Mouse (Mus musculus): ENCODE data around the gene Slc15a1. TPM values are rescaled to one million over a fixed set of nuclear protein-coding genes. Genes with fewer than 3 reads are reported as not detected.

Slc15a1 gene
- polyA plus RNA-seq, 2 experiments, result not detected

DNA sequence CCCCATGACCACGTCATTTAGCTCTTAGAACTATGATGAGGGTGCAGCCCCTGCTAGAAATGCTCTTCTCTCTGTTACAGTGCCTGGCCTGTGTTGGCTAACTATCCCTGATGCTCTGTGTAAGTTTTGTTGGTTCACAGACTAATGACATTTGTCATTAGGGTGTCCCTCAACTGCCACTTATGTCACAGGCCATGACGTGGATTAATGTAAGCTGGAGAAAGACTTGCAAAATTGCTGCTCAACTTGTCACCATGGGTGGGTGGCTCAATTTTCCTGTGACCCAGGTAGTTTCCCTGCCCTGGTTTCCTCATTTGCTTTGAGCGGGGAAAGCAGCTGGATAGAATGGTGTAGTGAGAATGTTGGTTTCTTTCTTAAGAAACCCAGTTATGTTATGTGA, 22.8 kb upstream of the Slc15a1 start:
- 48% methylated on average over 3 of the region's 3 CpGs for WGBS (ENCODE audit: insufficient replicate concordance)
- H3K27me3 ChIP-seq (ENCODE audit: control insufficient read depth, insufficient read depth, low read length), result no peaks in the 10 kb centered on the region
- H3K4me2 ChIP-seq (ENCODE audit: low read depth), result no peak overlapping the region
- no peaks in the 10 kb centered on the region for H3K4me1 ChIP-seq (replicated peaks; ENCODE audit: control insufficient read depth in 2 of 2, insufficient read depth in 2 of 2, low read length in 1 of 2)
- TF ChIP-seq CTCF (IDR thresholded peaks at IDR 0.05; ENCODE audit: low read depth) (no peak), EP300 (IDR thresholded peaks at IDR 0.05; ENCODE audit: low read depth) (no peak)
- H3K4me3 ChIP-seq (ENCODE audit: insufficient read depth in 1 of 2, low read depth in 2 of 2, low read length in 2 of 2), result no peak overlapping the region
- DNase-seq (ENCODE audit: low read depth in 3 of 3, low spot score in 3 of 3) (no peak), ATAC-seq (ENCODE audit: insufficient read depth) (no peak)
- H3K36me3 ChIP-seq (replicated peaks; ENCODE audit: control insufficient read depth, insufficient read depth, low read depth), result no peaks in the 10 kb centered on the region
- H3K9me3 ChIP-seq (ENCODE audit: control insufficient read depth, low read length), result no peaks in the 10 kb centered on the region
- H3K9ac ChIP-seq (replicated peaks), result no peak overlapping the region
- no peak overlapping the region for H3K27ac ChIP-seq

DNA sequence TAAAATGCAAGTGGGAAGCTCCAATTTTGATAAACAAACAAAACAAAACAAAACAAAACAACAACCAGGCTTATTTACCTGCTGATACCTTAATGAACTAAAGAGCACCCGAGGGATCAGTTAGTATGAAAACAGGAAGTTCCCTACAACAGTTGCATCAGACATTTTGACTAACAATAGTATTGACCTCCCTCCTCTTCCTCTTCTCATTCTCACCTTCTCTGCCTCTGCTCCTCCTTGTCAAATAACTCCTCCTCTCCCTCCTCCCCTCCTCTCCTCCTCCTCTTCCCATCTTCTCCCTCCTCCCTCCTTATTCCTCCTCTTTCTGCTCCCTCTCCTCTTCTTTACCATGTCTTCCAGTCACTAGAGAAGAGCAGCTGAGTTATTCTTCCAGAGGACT, 22.1 kb upstream of the Slc15a1 start:
- no peak for ATAC-seq (ENCODE audit: insufficient read depth)

DNA sequence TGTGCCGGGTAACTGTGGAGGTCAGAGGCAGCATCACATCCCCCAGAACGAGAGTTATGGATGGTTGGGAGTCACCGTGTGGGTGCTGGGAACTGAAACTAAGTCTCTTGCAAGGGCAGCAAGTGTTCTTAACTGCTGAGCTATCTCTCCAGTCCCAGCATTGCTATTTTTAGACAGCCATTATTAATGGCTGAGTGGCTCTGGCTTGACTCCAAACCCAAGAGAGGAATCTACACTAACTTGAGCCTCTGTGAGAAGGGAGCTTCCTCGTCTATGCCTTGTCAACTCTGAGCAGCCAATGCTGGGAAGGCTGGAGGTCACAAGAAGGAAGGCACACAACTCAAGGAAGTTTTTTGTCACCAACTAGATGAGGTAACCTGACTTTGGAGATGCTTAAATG, 16.7 kb upstream of the Slc15a1 start:
- TF ChIP-seq CTCF (IDR thresholded peaks at IDR 0.05; ENCODE audit: low read depth) (no peak), EP300 (IDR thresholded peaks at IDR 0.05; ENCODE audit: low read depth) (no peak)
- Histone ChIP-seq H3K4me3 (ENCODE audit: insufficient read depth in 1 of 2, low read depth in 2 of 2, low read length in 2 of 2) (no peak overlapping the region), H3K36me3 (replicated peaks; ENCODE audit: control insufficient read depth, insufficient read depth, low read depth) (no peaks in the 10 kb centered on the region), H3K4me1 (replicated peaks; ENCODE audit: control insufficient read depth in 2 of 2, insufficient read depth in 2 of 2, low read length in 1 of 2) (no peaks in the 10 kb centered on the region), H3K9ac (replicated peaks) (no peak overlapping the region), H3K27ac (no peak overlapping the region), H3K4me2 (ENCODE audit: low read depth) (no peak overlapping the region), H3K9me3 (ENCODE audit: control insufficient read depth, low read length) (no peaks in the 10 kb centered on the region), H3K27me3 (ENCODE audit: control insufficient read depth, insufficient read depth, low read length) (no peaks in the 10 kb centered on the region)
- 57% methylated on average over 4 of the region's 4 CpGs for WGBS (ENCODE audit: insufficient replicate concordance)
- DNase-seq (ENCODE audit: low read depth in 3 of 3, low spot score in 3 of 3) (no peak), ATAC-seq (ENCODE audit: insufficient read depth) (no peak)

More for the DNA sequence above, 22.1 kb upstream of the Slc15a1 start:
- Histone ChIP-seq H3K9me3 (ENCODE audit: control insufficient read depth, low read length) (no peaks in the 10 kb centered on the region), H3K4me3 (ENCODE audit: insufficient read depth in 1 of 2, low read depth in 2 of 2, low read length in 2 of 2) (no peak overlapping the region), H3K36me3 (replicated peaks; ENCODE audit: control insufficient read depth, insufficient read depth, low read depth) (no peaks in the 10 kb centered on the region), H3K4me1 (replicated peaks; ENCODE audit: control insufficient read depth in 2 of 2, insufficient read depth in 2 of 2, low read length in 1 of 2) (no peaks in the 10 kb centered on the region), H3K9ac (replicated peaks) (no peak overlapping the region), H3K27ac (no peak overlapping the region), H3K4me2 (ENCODE audit: low read depth) (no peak overlapping the region), H3K27me3 (ENCODE audit: control insufficient read depth, insufficient read depth, low read length) (no peaks in the 10 kb centered on the region)
- no peak for DNase-seq (ENCODE audit: low read depth in 3 of 3, low spot score in 3 of 3)
- TF ChIP-seq EP300 (IDR thresholded peaks at IDR 0.05; ENCODE audit: low read depth) (no peak), CTCF (IDR thresholded peaks at IDR 0.05; ENCODE audit: low read depth) (no peak)
- 17% methylated on average over 1 of the region's 1 CpGs for WGBS (ENCODE audit: insufficient replicate concordance)

DNA sequence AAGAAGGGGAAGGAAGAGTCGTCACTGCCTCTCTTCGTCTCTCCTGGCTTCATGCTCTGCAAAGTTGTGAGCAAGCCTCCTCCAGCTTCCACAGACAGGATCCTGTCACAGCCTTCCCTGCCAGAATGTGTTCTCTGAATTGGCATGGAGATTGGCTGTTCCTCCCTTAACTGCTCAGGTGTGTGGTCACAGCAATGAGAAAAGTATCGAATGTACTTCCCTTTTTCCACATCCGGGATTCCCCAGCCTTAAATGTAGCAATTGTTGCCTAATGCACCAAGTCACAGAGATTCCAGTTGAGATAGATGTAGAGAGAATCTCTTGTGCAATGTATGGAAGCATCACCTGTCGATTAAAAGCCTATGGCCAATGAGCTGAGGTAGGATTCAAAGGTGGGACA, 11.8 kb upstream of the Slc15a1 start:
- H3K4me3 ChIP-seq (ENCODE audit: insufficient read depth in 1 of 2, low read depth in 2 of 2, low read length in 2 of 2), result no peak overlapping the region
- H3K9ac ChIP-seq (replicated peaks), result no peak overlapping the region
- ATAC-seq (ENCODE audit: insufficient read depth), result no peak
- no peak for TF ChIP-seq EP300 (IDR thresholded peaks at IDR 0.05; ENCODE audit: low read depth)
- no peak for TF ChIP-seq CTCF (IDR thresholded peaks at IDR 0.05; ENCODE audit: low read depth)
- no peaks in the 10 kb centered on the region for H3K27me3 ChIP-seq (ENCODE audit: control insufficient read depth, insufficient read depth, low read length)
- no peak overlapping the region for H3K4me2 ChIP-seq (ENCODE audit: low read depth)
- 36% methylated on average over 5 of the region's 5 CpGs for WGBS (ENCODE audit: insufficient replicate concordance)
- H3K4me1 ChIP-seq (replicated peaks; ENCODE audit: control insufficient read depth in 2 of 2, insufficient read depth in 2 of 2, low read length in 1 of 2), result no peaks in the 10 kb centered on the region
- H3K9me3 ChIP-seq (ENCODE audit: control insufficient read depth, low read length), result no peaks in the 10 kb centered on the region
- no peak for DNase-seq (ENCODE audit: low read depth in 3 of 3, low spot score in 3 of 3)
- no peaks in the 10 kb centered on the region for H3K36me3 ChIP-seq (replicated peaks; ENCODE audit: control insufficient read depth, insufficient read depth, low read depth)
- H3K27ac ChIP-seq, result no peak overlapping the region

DNA sequence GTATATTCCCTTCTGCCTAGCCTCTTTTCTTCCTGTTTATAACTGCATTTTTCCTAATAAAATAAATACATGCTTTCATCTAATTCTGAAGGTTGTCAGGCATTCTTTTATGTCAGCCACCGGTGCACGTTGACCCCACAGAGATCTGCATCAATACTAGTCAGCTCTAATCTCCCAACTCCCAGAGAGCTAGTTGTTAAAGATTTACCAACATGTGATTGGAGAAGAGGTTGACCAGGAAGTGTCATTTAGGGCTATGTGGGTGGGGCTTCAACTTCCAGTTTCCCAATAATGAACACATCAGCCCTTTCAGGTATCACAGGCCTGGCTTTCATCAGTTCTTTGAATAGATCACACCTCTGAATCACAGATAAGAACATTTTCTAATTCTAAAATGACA, 3.9 kb upstream of the Slc15a1 start:
- WGBS (ENCODE audit: insufficient replicate concordance), result 59% methylated on average over 2 of the region's 2 CpGs

More for the DNA sequence above, 3.9 kb upstream of the Slc15a1 start:
- ATAC-seq (ENCODE audit: insufficient read depth) (no peak), DNase-seq (ENCODE audit: low read depth in 3 of 3, low spot score in 3 of 3) (no peak)
- TF ChIP-seq CTCF (IDR thresholded peaks at IDR 0.05; ENCODE audit: low read depth) (no peak), EP300 (IDR thresholded peaks at IDR 0.05; ENCODE audit: low read depth) (no peak)
- Histone ChIP-seq H3K9me3 (ENCODE audit: control insufficient read depth, low read length) (no peaks in the 10 kb centered on the region), H3K27me3 (ENCODE audit: control insufficient read depth, insufficient read depth, low read length) (peaks cover 20% of the 10 kb centered on the region), H3K4me1 (replicated peaks; ENCODE audit: control insufficient read depth in 2 of 2, insufficient read depth in 2 of 2, low read length in 1 of 2) (no peaks in the 10 kb centered on the region), H3K4me2 (ENCODE audit: low read depth) (no peak overlapping the region), H3K4me3 (ENCODE audit: insufficient read depth in 1 of 2, low read depth in 2 of 2, low read length in 2 of 2) (no peak overlapping the region), H3K9ac (replicated peaks) (no peak overlapping the region), H3K27ac (no peak overlapping the region), H3K36me3 (replicated peaks; ENCODE audit: control insufficient read depth, insufficient read depth, low read depth) (no peaks in the 10 kb centered on the region)
